Mouse (Mus musculus) mouse embryonic stem cell (cell line): ENCODE data around the gene Fam117a.
"Not testable (repeated sequence)": the region's sequence is repeated elsewhere in the genome, so short reads cannot be mapped to it uniquely, and the experiment has no call there.

Experiments used
- in situ Hi-C, 2 experiments: fragments of 300-500 bp; cut with MboI; formaldehyde crosslinking; loops; 1 replicate in 1 of 2; 3 replicates in 1 of 2; pipeline ENCODE4 v1.14.3; 2019 to 2020; ENCODE audit warnings: low sequenced_read_pairs in 2 of 2, low pct_unique_long_range_greater_than_20kb in 1 of 2, mixed read lengths in 1 of 2; ENCODE audit not compliant: unreplicated experiment in 1 of 2

The Fam117a gene

DNA sequence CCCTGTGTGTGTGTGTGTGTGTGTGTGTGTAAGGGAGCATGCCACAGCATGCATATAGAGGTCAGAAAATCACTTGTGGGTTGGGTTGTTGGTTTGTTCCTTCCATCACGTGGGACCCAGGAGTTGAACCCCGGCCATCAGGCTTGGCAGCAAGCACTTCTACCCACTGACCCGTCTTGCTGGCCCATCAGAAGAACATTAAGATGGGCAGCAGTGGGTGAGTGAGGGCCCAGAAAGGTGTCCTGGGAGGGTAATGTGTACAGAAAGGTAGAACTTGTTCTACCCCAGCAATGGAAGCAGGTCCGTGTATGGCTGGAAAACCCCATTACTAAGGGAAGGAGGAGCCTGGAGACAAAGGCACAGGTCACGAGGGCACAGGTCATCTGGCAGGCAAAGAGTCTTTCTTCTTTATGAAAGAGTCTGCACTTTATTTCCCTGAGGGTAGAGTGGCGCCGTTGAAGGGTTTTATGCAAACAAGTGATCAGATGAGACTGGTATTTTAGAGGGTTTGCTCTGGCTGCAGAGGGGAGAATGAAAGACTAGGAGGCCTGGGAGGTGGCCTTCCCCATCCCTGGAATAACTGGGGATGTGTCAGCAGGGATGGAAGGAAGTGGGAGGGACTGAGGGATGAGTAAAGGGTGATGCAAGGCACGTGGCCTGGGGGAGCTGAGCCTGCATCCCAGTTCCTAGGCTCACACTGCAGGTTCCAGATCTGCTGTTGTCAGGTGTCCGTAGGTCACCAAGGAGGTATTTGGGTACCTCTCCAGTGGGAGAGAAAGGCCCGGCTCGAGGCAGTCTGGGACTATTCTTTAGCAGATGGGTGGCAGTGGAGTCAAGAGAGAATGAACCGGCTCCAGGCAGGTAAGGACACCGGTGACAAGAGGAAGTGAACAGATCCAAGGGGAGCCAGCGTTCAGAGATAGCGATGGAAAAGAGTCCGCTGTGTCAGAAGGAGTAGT, 66.8 kb downstream of the Fam117a start:
- in situ Hi-C loops: no loop called here

DNA sequence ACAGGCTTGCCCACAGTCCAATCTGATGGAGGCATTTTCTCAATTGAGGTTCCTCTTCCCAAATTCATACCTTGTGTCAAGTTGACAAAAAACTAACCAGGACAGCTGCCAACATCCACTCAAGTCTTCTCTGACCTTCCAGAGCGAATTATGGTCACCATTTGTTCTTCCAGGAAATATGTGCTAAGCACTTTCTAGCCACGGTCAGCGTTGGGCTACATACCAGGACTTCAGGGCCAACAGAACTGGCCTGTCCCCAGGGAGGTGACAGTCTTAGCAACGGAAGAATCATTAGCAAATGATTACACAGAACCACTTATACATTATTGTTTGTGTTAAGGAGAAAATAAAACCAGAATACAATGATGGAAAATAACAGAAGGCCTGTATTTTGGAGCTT, 69.0 kb downstream of the Fam117a start:
- in situ Hi-C loops: no loop called here

- in situ Hi-C loops: not testable (repeated sequence)
Observed at GRCm38 (mm10) chr11:95406398-95406797, 69.6 kb downstream of the Fam117a start.

DNA sequence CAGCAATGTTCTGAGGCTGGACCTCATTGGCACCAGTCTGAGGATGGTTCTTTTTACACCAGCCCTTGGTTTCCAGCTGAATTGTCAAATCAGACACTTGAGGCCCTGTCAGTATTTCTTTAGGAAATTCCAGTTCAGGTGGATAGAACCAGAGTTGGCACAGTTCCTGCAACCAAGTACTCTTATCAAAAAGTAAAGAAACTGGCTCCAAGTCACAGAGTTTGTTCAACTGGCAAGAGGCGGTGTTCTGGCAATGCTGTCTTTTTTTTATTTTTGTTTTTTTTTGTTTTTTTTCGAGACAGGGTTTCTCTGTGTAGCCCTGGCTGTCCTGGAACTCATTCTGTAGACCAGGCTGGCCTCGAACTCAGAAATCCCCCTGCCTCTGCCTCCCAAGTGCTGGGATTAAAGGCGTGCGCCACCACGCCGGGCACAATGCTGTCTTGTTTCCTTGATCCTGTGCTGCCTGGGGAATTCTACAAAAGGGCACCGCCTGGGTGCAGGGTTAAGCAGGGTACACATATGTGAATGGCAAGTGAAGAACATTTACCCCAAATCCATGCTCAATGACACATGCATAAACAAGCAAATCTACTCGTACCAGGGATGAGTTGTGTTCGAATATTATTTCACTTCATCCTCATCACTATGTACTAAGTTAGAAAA, 72.8 kb downstream of the Fam117a start:
- in situ Hi-C loops: no loop called here

DNA sequence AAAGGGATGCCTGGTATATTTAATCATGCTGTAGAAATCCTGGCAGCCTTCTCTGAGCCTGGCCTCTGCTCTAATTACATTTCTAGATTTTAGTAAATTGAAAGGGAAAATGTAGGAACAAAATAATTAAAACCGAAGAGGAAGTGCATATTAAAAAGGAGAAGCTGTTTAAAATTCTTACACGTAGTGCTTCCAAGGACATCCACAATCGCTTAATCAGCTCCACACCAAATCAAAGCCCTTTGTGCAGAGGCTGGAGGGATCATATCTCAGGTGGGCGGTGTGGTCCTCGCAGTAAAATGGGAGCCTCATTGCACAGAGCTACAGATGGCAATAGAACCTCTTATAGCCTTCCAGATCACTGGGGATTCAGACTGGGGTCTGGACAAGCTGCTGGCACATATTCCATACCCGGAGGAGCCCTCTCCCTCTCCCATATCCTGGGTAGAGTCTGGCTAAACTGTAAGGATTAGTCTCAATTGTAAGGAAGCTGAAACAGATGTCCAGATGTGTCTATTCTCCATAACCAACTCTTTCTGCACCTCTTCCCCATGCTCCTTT, 74.7 kb downstream of the Fam117a start:
- in situ Hi-C loops: no loop called here

DNA sequence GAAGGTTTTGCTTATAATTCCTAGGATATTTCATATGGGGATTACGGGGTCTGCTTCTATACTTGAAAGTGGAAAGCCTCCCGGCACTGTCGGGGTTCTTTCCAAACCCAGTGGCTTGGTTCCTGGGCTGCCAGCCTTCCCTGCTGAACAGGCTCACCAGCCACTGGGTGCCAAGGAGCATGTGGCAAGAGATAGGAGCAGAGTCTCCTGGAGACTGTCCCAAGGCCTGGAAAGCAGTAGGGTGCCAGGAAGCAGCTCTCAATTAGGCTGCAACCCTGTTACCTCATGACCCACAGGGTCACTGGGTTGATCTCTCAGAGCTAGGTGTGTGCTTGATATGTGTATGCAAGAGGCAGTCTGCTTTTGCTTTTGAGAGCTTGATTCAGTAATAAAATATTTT, 75.8 kb downstream of the Fam117a start:
- in situ Hi-C loops: no loop called here

GRCm38 (mm10) chr11:95413641-95414535, 77.1 kb downstream of the Fam117a start, which contains the start of gene Spop:
Gene Spop (plus strand): TSS chr11:95414080.
- in situ Hi-C loops: no loop called here

DNA sequence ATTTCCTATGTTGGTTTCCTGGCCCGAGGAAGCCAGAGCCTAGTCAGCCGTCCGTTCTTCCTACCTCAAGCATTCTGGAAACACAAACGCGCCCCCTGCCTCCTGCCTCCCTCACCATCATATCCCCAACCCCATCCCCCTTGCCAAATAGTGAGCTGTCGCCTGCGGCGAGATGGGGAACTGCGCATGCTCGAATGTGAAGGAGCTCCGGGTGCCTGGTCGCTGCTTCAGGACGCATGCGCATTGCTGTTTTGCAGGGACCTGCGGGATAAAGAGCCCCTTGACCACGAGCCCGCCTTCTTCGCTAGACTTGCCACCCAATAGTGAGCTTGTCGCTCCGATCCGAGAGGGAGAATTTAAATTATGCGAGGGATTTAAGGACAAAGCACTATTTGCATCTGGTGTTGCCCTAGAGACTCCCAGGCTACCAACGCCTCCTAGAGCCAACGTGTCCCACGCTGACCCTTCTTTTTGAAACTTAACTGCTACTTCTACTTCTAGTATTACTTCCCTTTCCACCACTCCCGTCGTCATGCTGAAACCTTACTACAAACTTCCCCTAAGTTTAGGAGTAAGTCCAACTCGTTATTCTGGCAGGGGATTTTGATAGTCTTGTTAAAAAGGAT, 77.8 kb downstream of the Fam117a start:
- in situ Hi-C loops: no loop called here

DNA sequence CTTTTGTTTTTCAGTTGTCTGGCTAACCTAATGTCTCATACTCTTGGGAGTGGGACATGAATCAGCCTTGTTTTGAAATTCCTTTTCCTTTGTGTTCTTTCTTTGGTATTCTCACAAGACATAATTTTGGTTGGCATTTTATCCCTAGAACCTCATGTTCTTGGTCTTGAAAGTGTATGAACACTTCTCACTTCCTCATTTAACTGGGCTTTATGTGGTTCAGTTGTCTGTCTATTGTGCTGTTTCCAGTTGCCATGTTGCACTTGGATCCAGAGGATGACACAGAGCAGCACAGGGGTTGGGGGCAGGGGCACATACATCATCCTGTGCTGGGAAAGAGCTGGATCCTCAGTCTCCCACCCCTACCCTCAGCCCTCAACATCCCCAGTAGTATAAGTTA, 79.1 kb downstream of the Fam117a start:
- in situ Hi-C loops: no loop called here

DNA sequence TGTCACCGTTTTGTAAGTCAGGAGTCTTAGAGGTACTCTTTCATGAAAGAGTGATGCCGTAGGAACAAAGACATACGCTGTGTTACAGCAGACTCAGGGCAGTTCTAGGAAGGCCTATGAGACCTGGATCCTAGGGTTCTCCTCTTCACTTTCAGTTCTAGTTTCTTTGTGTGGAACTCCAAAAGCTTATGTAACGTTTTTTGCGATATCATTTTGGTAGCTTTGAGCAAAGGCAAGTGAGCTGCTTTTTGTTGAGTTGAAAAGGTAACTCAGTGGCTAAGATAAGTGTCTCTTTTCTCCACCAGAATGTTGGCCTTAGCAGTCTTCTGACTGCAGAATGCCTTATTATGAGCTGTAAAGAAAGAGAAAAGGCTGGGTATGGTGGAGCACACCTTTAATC, 80.5 kb downstream of the Fam117a start:
- in situ Hi-C loops: no loop called here

DNA sequence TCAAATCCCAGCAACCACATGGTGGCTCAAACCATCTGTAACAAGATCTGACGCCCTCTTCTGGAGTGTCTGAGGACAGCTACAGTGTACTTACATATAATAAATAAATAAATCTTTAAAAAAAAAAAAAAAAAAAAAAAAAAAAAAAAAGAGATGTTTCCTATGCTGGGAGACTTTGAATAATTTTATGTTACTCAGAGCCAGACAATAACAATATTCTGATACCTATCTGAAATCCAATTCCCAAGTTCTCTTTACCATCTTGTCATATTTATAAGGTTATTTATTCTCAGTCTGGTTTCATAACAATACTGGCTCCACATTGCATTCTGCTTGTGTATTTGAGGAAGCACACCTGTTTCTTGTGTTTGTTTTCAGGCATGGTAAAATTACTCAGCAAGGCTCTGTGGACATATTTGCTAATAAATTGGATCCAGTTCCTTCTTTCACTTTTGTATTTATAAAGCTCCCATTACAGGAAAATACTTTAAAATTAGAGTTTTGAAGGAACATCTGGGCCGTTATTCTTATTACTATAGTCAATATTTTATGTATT, 84.1 kb downstream of the Fam117a start:
- in situ Hi-C loops: loop anchor here in 1 of 2 experiments (10.0 kb wide), 1 partner anchor 104 kb away; no protein-coding TSS in a partner anchor

- in situ Hi-C loops: loop anchor here in 1 of 2 experiments (10.0 kb wide), 1 partner anchor 101 kb away; no protein-coding TSS in a partner anchor
Observed at GRCm38 (mm10) chr11:95423505-95423904, 86.7 kb downstream of the Fam117a start.

DNA sequence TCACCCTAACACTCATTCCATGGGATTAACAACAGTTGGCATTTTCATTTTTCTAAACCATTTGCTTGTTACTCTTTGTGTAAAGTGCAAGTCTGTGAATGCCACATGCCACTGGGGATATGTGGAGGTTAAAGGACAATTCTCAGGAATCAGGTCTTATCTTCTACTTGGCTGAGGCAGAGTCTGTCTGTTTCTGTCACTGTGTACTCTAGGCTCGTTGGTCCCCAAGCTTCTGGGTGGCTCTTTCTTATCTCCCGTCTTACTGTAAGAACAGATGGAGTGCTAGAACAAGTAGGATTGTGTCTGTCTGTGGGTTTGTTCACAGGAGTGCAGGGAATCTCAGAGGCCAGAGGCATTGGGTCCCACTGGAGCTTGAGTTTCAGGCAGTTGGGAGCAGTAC, 94.5 kb downstream of the Fam117a start:
- in situ Hi-C loops: no loop called here
